Mouse (Mus musculus) kidney, adult 9 months (tissue): ENCODE results near the gene Gm4881.

Source experiments
- DNase-seq: peaks from one replicate; pipeline ENCODE4 v3.0.0; 2022

Gene Gm4881

DNA sequence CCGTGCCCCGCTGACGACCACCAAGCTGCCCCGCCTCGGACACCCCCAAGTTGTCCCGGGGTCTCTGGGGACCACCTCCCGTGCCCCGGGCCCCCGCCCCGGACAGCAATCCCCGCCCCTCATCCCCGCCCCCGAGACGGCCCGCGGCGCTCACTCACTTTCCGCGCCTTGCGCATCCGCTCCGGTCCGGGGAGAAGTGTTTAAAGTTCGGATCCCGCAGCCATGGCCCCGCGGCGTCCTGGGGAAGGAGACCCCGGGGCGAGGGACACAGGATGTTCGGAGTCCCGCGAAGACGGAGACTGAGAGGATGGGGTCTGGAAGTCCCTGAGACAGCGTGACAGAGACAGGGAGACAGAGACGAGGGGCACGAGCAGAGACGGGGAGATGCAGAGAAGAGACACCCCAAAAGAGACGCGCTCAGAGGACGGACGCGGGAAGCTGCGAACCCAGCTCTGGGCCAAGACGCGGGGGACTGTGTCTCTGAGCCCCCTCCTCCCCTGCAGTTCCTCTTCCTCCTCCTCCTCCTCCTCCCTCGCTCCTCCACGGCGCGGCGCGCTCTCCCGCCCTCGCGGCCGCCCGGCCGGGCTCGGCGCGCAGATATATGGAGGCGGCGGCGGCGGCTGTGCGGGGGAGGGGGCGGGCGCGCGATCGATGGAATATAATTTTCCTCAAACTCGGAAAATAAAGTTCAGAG lies at the start of gene Gm4881:
Gene Gm4881 (minus strand): TSS at position 238 of the 694 bp plus-strand sequence.
- no peak for DNase-seq

DNA sequence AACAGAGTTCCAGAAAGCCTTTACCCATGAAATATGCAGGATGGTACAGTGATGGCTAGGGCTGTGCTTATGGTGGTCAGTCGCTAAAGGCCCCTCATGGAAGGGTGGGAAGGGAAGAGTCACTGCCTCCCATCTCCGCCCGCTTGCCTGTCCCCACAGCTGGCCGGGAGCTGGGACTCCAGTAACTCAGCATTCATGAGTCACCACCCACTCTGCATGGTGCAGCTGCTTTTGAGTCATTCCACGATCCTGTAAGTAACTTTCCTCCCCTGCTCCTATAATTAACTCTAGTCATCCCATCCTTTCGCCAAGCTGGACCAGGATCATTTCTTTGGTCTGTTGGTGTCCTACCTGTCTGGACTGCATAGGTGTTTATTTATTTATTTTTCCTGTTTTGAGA lies 48.8 kb upstream of the Gm4881 start:
- no peak for DNase-seq

DNA sequence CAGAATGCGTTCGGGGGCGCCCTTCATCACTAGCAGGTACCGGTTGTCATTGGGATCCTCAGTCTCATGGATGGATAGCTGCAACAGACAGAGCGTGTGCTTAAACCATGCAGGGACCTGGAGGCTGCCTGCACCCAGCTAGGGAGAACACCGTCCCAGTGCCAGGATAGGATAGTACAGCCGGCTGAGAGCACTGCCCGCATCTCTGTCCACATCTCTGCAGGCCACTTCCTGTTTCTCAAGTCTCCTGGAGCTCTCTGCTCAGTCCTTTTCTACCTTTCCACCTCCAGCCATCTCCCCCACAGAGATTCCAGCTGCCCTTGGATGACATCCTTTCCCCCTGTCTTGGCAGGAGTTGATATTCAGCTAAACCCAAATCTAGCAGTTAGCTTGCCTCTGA lies 46.2 kb upstream of the Gm4881 start:
- DNase-seq, result no peak

DNA sequence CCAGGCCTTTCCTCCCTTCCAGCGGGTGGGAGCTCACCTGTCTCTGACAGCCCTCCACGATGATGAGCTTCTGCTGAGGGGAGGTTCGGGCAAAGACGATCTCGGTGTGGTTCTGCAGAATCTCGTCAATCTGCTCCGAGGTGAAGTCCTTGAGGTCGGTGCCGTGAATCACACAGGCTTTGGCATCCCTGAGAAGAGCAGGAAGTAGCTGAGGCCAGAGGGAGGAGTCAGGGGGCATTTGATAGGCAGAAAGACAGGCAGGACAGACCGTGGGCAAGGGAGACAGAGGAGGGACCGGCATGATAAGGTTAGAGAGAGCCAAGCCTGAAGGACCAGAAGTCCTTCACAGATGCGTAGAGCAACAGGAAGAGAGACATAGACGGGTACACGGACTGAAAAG lies 43.6 kb upstream of the Gm4881 start:
- DNase-seq, result no peak

DNA sequence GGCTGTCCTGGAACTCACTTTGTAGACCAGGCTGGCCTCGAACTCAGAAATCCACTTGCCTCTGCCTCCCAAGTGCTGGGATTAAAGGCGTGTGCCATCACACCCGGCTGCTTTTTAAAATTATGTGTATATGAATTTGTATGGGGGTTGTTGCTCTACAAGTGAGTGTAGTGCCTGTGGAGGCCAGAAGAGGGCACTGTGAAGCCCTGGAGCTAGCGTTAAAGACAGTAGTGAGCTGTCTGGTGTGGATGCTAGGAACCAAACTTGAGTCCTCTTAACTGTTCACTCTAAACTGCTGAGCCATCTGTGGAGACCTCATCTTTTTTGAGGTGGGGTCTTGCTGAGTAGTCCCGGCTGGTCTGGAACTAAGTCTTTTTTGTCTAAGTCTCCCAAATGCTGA lies 41.5 kb upstream of the Gm4881 start:
- no peak for DNase-seq

DNA sequence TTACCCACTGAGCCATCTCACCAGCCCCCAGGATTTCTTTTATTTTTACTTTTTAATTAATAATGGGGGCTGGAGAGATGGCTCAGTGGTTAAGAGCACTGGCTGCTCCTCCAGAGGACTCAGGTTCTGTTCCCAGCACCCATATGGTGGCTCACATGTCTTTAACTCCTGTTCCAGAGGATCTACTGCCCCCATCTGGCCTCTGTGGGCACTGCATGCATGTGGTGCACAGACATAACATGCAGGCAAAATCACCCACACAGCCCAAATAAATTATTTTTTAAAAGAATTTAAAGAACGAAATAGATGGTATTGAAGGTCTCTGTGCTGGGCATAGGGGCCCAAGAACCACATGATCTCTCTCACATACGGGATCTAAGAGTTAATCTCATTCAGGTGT lies 40.0 kb upstream of the Gm4881 start:
- DNase-seq, result no peak

DNA sequence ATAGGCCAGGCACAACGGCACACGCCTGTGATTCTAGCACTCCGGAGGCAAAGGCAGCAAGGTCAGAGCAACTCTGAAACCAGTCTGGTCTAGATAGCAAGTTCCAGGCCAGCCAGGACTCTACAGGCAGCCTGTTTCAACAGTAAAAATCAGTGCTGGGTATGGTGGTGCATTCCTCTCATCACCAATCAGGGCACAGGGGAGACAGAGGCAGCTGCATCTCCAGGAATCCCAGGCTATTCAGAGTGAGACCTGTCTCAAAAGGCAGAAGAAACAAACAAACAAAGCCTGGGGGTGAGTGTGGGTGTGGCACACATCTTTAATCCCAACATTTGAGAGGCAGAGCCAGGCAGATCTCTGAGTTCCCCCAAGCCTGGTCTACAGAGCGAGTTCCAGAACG lies 39.1 kb upstream of the Gm4881 start:
- DNase-seq, result no peak

DNA sequence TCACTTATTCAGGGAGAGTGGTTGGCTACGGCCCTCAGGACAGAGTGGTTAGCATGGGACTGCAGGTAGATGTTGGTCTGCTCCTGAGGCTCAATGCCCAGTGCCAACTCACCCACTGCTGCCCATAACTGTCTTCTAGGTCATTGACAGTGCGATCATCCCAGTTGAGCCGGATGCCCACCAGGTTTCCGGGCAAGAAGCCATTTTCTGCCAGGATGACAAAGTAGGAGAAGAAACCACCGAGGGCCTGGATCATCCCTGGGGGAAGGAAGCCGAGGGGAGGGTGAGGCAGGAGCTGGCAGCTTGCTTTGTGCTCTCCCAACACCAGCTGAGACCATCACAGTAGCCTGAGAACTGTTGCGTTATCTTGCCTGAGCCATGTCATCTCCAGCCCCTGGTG lies 36.1 kb upstream of the Gm4881 start:
- no peak for DNase-seq

DNA sequence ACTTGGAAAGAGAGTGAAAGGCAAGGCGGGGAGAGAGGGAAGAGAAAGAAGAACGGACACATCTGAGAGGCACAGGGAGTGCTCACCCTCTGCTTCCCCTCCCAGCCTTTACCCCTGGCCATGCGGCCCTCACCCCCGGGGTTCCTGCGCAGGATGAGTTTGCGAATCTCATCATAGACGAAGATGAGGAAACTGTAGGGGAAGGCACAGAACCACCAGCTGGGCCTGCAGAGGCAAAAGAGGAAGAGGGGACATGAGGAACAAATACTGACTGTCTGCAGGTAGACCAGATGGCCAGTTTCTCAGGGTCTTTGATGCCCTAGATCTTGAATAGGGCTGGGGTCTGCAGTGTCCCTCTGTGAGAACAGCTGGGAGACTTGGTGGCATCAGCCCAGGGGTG lies 34.5 kb upstream of the Gm4881 start:
- no peak for DNase-seq

DNA sequence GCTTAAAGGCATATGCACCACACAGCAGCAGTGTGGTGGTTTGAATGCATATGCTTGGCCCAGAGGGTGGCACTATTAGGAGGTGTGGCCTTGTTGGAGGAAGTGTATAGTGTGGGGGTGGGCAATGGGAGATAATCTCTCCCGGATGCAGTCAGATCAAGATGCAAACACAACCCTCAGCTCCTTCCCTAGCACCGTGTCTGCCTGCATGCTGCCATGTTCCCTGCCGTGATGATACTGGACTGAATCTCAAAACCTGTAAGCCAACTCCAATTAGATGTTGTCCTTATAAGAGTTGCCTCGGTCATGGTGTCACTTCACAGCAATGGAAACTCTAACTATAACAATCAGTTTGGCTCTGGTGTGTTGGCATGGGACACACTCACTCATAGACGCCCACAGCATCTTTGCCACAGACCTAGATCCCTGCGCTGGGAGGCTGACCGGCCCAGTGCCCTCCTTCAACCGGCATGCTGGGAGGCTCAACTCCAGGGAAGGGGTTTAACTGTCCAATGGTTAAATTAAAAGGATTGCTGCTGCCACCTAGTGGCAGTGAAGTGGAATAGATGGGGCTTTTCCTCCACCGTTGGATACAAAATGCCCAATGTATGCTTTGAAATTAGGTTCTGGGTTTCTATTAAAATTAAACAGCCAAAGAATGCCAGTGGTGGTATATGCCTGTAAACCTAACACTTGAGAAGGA lies 30.8 kb upstream of the Gm4881 start:
- peak; percentile 43 for DNase-seq

DNA sequence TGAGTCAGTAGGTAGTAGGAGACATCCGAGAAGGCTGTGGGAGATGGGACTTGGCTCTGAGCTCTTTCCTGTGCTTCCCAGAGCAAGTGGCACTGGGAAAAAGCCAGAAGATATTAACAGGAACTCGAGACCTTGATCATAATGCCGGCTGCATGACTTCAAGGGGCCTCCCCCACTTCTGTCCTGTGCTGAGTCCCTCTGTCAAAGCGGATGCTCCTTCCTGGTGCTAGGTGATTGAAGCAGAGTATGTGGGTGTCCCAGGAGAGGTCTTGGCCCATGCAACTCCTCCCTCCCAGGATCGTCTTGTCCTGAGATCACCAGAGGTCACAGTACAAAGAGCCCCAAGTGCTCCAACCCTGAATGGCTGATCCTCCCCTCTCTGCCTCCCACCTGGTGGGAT lies 29.6 kb upstream of the Gm4881 start:
- DNase-seq, result peak; percentile 13

DNA sequence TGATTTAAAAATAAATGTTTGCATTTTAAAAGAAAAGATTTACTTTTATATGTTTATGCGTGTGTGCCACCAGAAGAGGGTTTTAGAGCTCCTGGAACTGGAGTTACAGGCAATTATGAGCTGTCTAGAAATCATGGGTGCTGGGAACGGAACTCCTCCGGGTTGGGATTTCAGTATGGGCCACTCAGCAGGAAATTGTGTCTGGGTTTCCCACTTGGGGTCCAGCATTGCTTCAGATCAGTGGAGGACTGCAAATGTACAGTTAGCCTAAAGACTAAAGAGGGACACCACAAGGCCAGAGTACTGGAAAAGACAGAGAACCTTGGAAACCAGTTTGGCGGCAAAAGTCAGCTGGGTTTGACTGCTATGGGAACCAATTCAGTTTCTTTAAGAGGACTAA lies 28.9 kb upstream of the Gm4881 start:
- peak; percentile 14 for DNase-seq

DNA sequence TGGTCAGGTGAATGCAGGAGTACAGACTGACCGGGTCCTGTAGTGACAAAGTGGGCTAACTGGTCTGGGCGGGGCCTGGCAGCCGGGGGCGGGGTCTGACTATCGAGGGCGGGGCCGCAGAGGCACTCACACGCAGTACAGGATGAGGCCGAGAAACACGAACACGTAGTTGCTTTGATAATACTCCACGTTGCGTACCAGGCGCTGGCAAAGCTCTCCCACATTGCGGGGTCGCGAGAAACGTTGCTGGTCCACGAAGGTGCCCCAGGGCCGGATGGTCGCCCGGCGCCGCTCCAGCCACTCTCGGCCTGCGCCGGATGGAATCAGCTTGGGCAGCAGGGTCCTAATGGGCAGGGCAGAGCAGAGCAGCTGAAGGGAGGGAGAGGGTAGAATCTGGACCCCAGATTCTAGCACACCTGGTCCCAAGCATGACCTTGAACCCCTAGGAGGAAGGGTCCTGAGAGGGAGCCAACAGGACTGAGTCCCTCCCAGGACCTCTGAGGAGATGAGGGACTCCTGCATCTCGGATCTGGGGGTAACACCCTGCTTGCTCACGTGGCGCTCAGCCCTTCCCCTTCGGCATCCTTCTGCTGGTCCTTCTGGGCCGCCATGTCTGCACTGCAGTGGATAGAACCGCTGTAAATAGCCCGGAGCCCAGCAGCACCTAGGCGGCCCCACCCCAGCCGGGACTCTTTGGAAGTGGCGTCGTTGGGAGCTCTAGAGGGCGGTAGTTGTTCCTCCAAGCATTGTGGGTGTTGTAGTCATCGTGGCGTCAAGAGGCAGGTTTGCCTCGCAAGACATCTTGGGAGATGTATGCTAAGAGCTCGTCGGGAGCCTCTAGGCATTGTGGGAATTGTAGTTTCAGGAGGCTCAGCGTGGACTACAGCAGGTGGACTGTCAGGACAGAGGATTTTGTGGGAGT lies 27.9 kb upstream of the Gm4881 start, which contains the start of gene Rabac1:
Gene Rabac1 (minus strand): TSS at position 783 of the 922 bp plus-strand sequence.
- peak; percentile 98 for DNase-seq

DNA sequence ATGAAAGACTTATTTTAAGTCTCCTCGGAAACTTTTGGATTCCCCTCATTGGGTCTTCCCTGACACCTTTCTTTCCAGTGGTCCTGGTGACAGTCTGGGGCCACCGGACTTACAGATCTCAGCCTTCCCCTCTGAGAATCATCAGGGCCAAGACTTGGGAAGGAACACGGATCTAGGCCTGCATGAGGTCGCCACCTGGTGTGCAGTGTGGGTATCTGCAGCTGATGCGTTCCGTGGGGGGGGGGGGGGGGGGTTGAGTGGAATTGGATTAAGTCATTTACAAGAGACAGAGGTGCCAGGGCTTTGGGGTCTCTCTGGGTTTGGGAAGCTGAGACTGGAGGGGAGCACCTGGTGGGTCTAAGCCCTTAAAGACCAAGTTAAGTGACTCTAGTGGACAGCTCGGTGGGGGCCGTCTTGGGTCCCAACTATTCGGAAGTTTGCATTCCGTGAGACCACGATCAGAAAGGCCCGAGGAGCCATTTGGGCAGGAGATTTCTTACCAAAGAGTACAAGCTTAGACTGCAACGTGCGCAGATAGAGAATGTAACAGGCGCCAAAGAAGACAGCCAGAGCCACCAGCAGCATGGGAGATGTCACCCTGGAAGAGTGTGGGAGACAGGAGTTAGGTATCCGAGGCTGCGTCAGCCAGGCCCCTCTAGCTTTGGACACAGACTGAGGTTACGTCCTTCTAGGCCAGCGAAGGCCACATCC lies 27.1 kb upstream of the Gm4881 start:
- peak; percentile 28 for DNase-seq

DNA sequence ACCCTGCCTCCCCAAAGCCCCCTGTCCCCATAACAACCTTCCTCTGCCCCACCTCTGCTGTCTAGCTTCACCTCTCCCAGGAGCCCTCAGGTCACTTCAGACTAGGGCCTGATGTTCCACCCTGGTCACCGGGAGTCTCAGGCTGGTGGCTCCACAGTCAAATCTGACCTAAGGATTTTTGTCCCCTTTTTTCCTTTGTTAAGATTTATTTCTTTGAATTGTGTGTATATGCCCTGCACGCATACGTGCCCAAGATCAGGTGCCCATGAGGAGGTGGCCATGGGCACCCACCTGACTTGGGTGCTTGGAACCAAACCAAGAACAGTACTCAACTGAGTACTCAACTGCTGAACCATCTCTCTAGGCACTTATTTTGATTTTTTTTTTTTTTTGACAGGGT lies 26.0 kb upstream of the Gm4881 start:
- DNase-seq, result no peak

DNA sequence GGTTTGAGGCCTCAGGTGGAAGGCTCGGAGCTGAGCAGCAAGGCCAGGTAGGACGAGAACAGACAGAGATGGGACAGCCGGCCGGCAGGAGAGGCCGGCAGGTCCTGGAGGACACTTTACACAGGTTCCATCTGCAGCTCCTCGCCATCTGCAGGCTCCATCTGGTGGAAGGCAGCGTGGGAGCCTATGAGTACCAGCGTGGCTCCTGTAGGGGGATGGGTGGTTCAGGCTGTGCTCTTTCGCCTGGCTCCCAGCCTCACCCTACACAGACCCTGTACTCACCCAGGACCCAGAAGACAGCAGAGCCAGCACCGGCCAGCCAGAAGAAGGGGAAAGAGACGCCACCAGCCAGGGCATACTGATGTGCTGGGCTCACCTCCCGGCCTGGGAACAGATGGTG lies 25.5 kb upstream of the Gm4881 start:
- DNase-seq, result peak; percentile 9

DNA sequence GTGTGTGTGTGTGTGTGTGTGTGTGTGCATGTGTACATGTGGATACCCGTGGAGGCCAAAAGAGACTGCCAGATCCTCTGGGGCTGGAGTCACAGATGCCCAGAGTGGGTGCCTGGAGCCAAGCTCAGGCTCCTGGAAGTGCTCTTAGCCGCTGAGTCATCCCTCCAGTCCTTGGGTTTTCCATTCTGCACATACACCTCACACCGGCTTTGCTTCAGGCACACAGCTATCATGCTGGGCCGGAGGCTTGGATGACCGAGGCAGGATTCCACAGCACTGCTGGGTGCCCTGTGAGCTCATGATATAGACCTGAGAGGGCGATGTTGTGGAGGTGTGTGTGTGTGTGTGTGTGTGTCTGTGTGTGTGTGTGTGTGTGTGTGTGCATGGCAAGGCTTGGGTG lies 24.2 kb upstream of the Gm4881 start:
- DNase-seq, result no peak

DNA sequence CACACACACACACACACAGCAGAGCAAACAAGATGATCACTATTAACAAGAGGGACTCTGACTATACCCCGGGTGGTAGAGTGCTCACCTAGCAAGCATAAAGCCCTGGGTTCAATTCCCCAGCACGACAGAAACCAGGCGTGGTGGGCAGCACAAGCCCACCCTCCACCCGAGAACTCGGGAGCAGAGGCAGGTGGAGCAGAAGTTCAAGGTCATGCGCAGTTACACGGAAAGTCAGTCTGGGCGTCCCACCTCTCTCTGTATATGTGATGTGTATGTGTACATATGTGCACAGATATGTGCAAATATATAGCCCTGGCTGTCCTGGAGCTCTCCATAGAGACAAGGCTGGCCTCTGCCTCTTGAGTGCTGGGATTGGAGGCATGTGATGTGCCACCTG lies 23.7 kb upstream of the Gm4881 start:
- DNase-seq, result no peak

DNA sequence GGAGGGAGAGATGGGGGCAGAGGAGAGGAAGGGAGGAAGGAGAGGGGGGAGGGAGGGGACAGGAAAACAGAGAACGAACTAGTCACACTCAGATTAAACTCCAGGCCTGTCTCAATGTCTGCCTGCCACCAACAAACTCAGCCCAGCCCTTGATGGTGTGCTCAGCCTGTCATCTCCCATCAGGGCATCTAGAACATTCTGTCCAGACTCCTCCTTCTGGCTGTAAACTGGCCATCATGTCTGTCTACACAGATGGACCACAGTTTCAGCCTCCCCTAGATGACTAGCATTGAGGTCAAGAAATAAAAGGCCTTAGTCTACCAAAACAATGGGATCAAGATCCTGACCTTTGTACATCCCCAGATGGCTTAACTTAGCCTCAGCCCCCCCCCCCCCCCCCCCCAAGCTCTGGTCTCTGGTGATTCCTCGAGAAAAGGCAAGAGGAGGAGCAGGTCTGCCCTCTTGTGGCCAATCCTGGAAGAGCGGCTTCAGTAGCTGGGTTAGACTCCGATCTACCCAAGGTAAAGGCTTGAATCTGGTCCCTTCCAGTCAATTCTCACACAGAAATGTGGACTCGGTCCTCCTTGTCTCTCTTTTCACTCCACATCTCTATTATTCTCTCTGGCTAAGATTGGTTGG lies 20.7 kb upstream of the Gm4881 start:
- peak; percentile 87 for DNase-seq

DNA sequence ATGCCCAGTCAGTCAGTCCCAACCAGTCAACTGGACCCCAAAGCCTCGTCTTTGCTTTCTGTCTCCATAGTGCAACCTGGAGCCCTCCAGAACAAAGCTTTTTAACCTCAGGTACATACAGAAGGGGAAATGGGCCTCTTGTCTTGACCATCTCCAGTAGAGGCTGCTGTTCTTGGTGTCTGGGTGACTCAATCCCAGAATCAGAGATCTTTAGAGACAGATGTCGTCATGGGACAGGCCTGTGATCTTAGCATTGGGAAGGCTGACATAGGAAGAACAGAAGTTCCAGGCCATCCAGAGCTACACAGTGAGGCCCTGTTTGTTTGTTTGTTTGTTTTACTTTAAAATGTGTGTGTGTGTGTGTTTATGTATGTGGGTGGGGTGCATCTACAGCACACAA lies 20.0 kb upstream of the Gm4881 start:
- no peak for DNase-seq

DNA sequence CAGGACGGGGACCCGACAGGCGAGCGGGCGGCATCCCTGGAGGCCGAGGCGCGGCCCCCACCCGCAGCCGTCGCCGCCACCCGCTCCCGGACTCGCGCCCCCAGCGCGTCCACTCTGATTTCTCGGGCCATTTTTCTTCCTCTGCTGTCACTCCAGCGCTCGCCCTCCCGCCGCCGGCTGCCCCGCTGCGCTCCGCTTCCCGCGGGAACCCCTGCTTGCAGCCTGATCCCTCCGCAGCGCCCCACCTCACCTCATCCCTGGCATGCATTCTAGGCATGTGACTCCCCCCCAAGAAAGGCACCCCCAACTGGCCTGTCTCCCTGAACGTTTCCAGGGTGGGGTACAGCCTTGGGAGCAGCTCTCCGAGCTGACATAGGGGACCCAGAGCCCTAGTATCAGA lies 10.9 kb upstream of the Gm4881 start:
- no peak for DNase-seq

DNA sequence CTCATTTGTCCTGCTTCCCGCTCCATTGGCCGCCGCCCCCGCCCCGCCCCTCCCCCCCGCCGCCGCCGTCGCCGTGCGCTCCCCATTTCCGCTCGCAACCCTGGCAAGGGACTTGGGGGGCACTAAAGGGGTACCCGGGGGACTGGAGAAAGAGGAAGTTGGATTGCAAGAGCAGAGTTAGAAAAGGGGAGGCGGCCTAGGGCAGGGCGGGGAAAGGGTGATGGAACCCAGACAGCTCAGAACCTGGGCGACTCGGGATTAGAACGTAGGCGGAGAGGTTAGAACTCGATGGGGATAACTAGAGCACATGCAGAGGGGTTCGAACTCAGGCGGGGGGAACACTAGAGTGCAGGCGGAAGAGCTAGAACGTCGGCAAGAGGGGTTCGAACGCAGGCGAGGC lies 10.2 kb upstream of the Gm4881 start:
- DNase-seq, result peak; percentile 8

DNA sequence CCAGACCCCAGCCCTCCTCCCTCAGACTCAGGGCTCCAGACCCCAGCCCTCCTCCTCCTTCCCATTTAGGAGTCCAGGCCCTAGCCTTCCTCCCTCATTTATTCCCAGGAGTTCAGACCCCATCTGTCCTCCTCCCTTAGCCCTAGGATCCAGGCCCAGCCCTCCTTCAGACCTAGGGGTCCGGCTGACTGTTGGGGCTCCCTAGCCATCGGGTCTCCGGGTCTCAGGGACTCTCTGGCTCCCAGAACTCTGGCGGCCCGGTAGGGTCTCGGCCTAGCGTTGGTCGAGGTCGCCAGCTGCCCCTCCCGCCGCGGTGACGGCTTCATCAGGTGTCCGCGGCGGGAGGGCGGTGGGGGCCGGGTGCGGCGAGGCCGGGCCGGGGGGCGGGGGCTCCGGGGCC lies 9.7 kb upstream of the Gm4881 start:
- no peak for DNase-seq
